Mouse (Mus musculus) intestine, embryonic 16.5 days (tissue): ENCODE results near the gene Rbm5. TPM values are rescaled to one million over a fixed set of nuclear protein-coding genes. Genes with fewer than 3 reads are reported as not detected.

ENCODE experiments used
- ATAC-seq: fragments of 200-750 bp; cut with Nextera tagmentation; 2 replicates; pipeline ENCODE4 v1.8.0; 2017; ENCODE audit warnings: moderate TSS enrichment, moderate library complexity
- H3K27ac ChIP-seq: fragments of 300-500 bp; sonication (generic); 2 replicates; pipeline ENCODE4 v1.5.1; 2014; ENCODE audit warnings: mild to moderate bottlenecking, low read length
- H3K27me3 ChIP-seq: fragments of 300-500 bp; sonication (generic); replicated peaks from 2 replicates; pipeline ENCODE4 v1.6.1; 2014; ENCODE audit warnings: low read length, control low read depth, mixed read lengths; ENCODE audit not compliant: control insufficient read depth, insufficient read depth
- H3K36me3 ChIP-seq: fragments of 300-500 bp; sonication (generic); 2 replicates; pipeline ENCODE4 v1.6.1; 2014; ENCODE audit warnings: low read length, control low read depth; ENCODE audit not compliant: control insufficient read depth, insufficient read depth
- H3K4me1 ChIP-seq: fragments of 300-500 bp; sonication (generic); 2 replicates; pipeline ENCODE4 v1.6.1; 2014; ENCODE audit warnings: low read length, control low read depth, mixed read lengths; ENCODE audit not compliant: control insufficient read depth, insufficient read depth
- H3K4me2 ChIP-seq: fragments of 300-500 bp; sonication (generic); 2 replicates; pipeline ENCODE4 v1.6.1; 2014; ENCODE audit warnings: low read depth, low read length, control low read depth
- H3K4me3 ChIP-seq: fragments of 300-500 bp; sonication (generic); 2 replicates; pipeline ENCODE4 v1.5.1; 2014; ENCODE audit warnings: mild to moderate bottlenecking, low read length
- H3K9ac ChIP-seq: fragments of 300-500 bp; sonication (generic); 2 replicates; pipeline ENCODE4 v1.6.1; 2014; ENCODE audit warnings: low read depth, low read length
- H3K9me3 ChIP-seq: fragments of 300-500 bp; sonication (generic); 2 replicates; pipeline ENCODE4 v1.6.1; 2016; ENCODE audit warnings: low read length, control low read depth; ENCODE audit not compliant: control insufficient read depth
- WGBS: fragments of 180-500 bp; shearing (Covaris S2); extraction: QIAGEN DNeasy Blood & Tissue Kit; methylation state at CpG from one replicate; pipeline ENCODE4 v1.1.7; 2014; 5-methylcytosine and 5-hydroxymethylcytosine counted together
- polyA plus RNA-seq: library from polyadenylated mRNA; unstranded; fragments of >200 nt; fragmentation: Nextera tagmentation; extraction: Ambion mirVana; gene quantifications from 2 replicates; pipeline ENCODE4 v1.2.1, GENCODE M21; 2015

The Rbm5 gene
- 127 and 145 TPM in 2 replicates for polyA plus RNA-seq

DNA sequence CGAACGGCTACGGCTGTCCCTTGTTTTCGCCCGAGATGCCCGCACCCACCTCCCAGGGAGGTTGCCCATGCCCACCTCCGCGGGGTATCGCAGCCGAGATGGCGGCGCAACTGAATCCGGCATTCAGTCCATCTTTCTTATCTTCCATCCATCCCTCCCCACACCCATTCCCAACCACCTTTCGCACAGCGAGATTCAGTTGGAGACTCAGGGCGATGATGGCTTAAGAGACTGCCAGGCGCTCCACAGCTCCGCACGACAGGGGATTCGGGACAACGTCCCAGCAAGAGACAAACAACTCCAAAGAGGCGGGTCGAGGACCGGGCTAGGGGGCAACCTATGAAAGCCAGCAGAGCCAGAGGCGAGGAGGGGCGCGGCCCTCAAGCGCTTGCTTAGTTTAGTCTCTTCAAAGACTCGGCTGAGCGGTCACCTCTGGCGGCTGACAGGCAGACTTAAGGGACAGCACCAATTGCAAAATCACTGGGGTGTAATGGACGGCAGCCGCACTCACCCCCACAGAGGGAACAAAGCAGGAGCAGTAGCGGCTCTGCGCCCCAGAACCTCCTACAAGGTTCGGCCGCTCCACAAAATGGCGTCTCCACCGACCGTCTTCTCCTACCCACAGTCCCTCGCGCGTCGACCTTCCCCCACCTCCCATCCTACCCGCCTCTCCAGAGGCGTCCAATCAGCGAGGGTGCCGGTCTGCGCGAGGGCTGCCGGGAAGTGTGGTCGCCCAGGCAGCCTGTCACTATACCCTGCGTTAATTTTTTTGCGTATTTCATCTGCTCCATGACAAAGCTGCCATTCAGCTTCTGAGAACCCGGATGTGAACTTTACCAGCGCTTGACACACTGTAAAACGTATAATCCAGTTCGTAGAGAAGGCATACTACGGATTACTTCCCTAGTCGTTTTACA, at the start of gene Rbm5:
TSS of gene Rbm5 (minus strand) at position 623 of the 917 bp plus-strand sequence.
- H3K9me3 ChIP-seq: no peaks in the 10 kb centered on the region
- no peaks in the 10 kb centered on the region for H3K27me3 ChIP-seq
- peaks cover 12% of the 10 kb centered on the region for H3K4me1 ChIP-seq
- H3K36me3 ChIP-seq: peaks cover 17% of the 10 kb centered on the region
- ATAC-seq: peak; percentile 100
- under 1% methylated on average over 60 of the region's 60 CpGs for WGBS
- H3K4me3 ChIP-seq: peak within 1 kb of the TSS; percentile 99
- H3K4me2 ChIP-seq: peak within 1 kb of the TSS; percentile 55
- peak within 1 kb of the TSS; percentile 97 for H3K9ac ChIP-seq
- peak within 1 kb of the TSS; percentile 91 for H3K27ac ChIP-seq

DNA sequence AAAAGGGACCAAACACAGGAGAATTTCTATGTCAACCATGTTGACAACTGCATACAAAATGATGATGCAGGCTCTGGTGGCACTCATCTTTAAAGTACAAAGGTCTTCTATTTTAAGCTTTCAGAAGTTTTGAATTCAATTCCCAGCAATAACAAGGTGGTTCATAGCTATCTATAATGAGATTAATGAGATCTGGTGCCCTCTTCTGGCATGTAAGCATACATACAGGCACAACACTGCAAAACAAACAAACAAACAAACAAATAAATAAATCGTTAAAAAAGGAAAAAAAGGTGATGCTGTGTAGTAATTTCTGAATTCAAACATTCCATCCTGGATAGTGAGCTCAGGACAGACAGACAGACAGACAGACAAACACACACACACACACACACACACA, 41.3 kb upstream of the Rbm5 start:
- no peak overlapping the region for H3K9ac ChIP-seq
- 83% methylated on average over 1 of the region's 1 CpGs for WGBS
- no peaks in the 10 kb centered on the region for H3K9me3 ChIP-seq
- H3K4me3 ChIP-seq: no peak overlapping the region
- H3K4me2 ChIP-seq: no peak overlapping the region
- no peak overlapping the region for H3K27ac ChIP-seq
- H3K4me1 ChIP-seq: no peaks in the 10 kb centered on the region
- no peaks in the 10 kb centered on the region for H3K36me3 ChIP-seq
- no peak for ATAC-seq
- no peaks in the 10 kb centered on the region for H3K27me3 ChIP-seq

DNA sequence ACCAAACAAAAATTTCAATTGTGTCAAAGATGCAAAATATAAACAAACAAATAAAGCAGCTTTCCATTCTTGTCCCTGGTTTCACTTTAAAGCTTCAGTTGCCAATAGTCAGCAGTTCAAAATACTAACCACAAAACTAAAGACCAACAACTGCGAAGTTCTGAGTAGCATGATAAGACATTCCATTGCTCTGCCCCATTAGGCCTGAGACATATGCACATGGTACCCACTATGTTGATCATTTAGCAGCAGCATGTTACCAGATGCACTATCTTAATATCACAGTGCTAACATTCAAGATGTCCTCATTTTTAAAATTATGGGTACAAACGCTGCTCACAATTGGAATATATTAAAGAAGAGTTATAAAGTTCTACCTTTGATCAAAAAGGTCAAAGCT, 40.2 kb upstream of the Rbm5 start:
- Histone ChIP-seq H3K27ac (no peak overlapping the region), H3K9me3 (no peaks in the 10 kb centered on the region), H3K36me3 (no peaks in the 10 kb centered on the region), H3K4me3 (no peak overlapping the region), H3K27me3 (no peaks in the 10 kb centered on the region), H3K4me2 (no peak overlapping the region), H3K9ac (no peak overlapping the region), H3K4me1 (no peaks in the 10 kb centered on the region)
- WGBS: 92% methylated on average over 2 of the region's 2 CpGs
- ATAC-seq: no peak

DNA sequence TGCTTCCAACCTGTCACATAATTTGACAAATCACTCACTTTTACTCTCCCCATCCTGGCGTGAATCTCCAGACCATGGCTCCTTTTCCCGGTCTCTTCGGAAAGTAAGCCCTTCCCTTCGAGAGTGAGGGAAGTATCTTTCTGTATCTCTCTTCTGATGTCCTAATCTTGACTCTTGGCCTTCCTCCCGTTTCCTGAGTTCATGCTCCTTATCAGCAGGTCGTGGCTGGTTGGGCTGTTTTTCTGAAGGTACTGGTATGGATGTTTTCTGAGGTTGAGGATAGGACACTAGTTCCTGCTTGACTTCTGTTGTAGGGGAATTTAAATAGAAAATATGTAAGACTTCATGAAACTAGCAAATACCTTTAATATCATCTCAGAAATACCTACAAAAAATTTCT, 20.9 kb upstream of the Rbm5 start:
- WGBS: 85% methylated on average over 6 of the region's 6 CpGs
- H3K36me3 ChIP-seq: peaks cover 14% of the 10 kb centered on the region; the same call in 1 of the 2 replicates
- no peaks in the 10 kb centered on the region for H3K9me3 ChIP-seq

DNA sequence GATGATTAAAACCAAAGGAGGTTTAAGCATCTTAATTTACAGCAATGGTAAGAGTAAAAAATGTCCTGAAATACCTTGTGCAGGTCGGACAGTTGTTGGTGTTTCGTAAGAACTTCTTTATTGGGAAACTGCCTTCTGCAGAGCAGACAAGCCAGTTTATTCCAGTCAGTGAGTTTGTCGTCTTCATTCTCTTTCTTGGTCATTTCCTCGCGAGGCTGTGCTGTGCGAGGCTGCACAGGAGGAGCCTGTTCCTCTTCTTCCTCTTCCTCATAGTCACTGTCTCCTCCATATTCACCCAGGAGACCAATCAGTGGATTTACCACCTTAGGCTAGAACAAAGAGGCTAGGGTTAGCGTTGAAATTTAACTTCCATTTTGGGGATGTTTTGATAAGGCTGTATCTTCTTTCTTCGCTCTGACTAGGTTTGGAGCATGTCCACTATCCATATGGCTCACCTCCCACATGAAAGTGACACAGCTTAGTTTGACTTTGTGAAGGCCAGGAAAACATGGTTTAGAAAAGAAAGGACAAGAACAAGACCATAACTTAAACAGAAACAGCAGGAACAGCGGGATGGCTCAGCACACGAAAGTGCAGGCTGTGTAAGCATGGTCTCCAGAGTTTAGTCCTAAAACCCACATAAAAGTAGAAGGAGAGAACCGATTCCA, 11.9 kb upstream of the Rbm5 start:
- H3K27ac ChIP-seq: no peak overlapping the region
- H3K4me2 ChIP-seq: no peak overlapping the region
- no peaks in the 10 kb centered on the region for H3K4me1 ChIP-seq
- H3K9me3 ChIP-seq: no peaks in the 10 kb centered on the region
- WGBS: 93% methylated on average over 11 of the region's 11 CpGs
- no peak overlapping the region for H3K9ac ChIP-seq
- 0 out of 2 replicates have a peak, but pooled peaks cover 9% of the 10 kb centered on the region for H3K36me3 ChIP-seq
- H3K4me3 ChIP-seq: no peak overlapping the region
- no peak for ATAC-seq
- H3K27me3 ChIP-seq: no peaks in the 10 kb centered on the region

More for the DNA sequence above, 20.9 kb upstream of the Rbm5 start:
- no peaks in the 10 kb centered on the region for H3K27me3 ChIP-seq
- no peak overlapping the region for H3K4me2 ChIP-seq
- no peak for ATAC-seq
- no peaks in the 10 kb centered on the region for H3K4me1 ChIP-seq
- H3K4me3 ChIP-seq: no peak overlapping the region
- no peak overlapping the region for H3K27ac ChIP-seq
- H3K9ac ChIP-seq: no peak overlapping the region

DNA sequence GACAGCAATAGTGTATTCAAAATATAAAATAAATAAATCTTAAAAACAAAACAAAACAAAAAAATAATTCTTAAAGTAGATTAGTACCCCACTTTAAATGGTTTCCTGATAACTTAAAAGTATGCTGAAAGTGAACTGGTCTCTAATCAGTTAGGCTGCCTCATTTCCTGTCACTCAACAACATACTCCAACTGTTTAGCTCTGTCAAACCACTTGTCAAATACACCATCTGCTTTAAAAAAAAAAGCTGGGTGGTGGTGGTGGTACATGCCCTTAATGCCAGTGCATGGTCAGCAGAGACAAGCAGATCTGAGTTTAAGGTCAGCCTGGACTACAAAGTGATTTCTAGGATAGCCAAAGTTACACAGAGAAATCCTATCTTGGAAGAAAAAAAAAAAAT, 6.0 kb upstream of the Rbm5 start:
- no peaks in the 10 kb centered on the region for H3K27me3 ChIP-seq
- peaks cover 8% of the 10 kb centered on the region; the same call in 1 of the 2 replicates for H3K36me3 ChIP-seq
- H3K27ac ChIP-seq: no peak overlapping the region
- ATAC-seq: no peak
- no peak overlapping the region for H3K4me2 ChIP-seq
- H3K4me1 ChIP-seq: no peaks in the 10 kb centered on the region
- H3K9ac ChIP-seq: no peak overlapping the region
- H3K4me3 ChIP-seq: no peak overlapping the region
- no peaks in the 10 kb centered on the region for H3K9me3 ChIP-seq

DNA sequence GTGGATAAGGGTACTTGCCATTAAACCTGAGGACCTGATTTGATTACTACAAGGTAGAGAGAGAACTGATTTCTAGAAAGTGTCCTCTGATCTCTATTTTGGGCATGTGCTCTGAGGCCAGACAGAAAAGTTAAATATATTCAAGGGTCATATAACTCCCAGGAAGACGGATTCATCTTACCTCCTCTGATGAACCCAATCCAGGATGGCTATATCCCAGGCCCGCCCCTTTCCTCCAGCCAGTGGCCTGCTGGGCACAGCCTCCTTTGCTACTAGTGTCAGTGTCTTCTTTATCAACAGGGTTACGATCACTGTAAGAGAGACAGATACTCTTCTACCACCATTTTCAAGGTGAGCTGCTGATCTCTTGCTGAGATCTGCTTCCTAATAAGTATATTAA, 3.6 kb upstream of the Rbm5 start:
- no peak for ATAC-seq
- H3K36me3 ChIP-seq: peaks cover 6% of the 10 kb centered on the region; the same call in 1 of the 2 replicates

DNA sequence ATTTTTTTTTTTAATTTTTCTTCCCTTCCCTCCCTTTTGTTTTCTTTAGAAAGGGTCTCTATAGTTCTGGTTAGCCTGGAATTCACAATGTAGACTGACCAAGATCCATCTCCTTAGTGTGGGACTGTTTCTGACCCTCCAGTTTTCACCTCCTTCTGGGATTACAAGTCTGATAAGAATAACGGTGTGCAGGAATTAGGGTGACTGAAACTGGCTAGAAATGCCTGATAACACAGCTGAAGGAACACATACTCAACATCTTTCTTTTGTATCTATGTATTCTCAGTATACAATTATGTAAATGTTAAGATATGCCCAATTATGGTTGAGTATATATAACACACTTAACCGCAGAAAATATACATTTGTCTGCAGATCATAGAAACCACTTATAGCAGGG, 986 bp upstream of the Rbm5 start:
- Histone ChIP-seq H3K36me3 (peaks cover 16% of the 10 kb centered on the region), H3K9me3 (no peaks in the 10 kb centered on the region), H3K4me3 (no peak overlapping the region), H3K4me2 (no peak overlapping the region), H3K9ac (no peak overlapping the region), H3K4me1 (peaks cover 12% of the 10 kb centered on the region), H3K27me3 (no peaks in the 10 kb centered on the region), H3K27ac (no peak overlapping the region)
- no peak for ATAC-seq
- WGBS: 65% methylated on average over 2 of the region's 2 CpGs

More for the DNA sequence above, 3.6 kb upstream of the Rbm5 start:
- Histone ChIP-seq H3K4me1 (0 out of 2 replicates have a peak, but pooled peaks cover 4% of the 10 kb centered on the region), H3K27ac (no peak overlapping the region), H3K4me2 (no peak overlapping the region), H3K4me3 (no peak overlapping the region), H3K9ac (no peak overlapping the region), H3K27me3 (no peaks in the 10 kb centered on the region), H3K9me3 (no peaks in the 10 kb centered on the region)
- WGBS: 90% methylated on average over 3 of the region's 3 CpGs

DNA sequence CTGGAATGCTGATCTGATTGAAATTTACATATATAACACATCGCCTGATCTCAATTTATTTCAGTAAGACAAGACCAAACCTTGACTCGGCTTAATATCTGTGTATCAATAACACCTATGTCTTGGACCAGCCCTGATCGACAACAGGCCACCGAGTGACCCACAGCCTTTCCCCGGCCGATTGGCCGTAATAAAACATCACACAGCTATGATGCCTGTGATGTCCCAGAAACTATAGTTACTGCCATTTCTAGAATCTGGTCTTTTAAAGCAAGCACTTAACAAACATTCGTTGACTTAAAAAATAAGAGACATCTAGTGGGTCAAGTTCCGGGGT, 791 bp downstream of the Rbm5 start:
- H3K4me3 ChIP-seq: peak overlapping the region; percentile 99
- H3K27me3 ChIP-seq: no peaks in the 10 kb centered on the region
- peak overlapping the region; percentile 50 for H3K4me2 ChIP-seq
- peaks cover 17% of the 10 kb centered on the region for H3K36me3 ChIP-seq
- H3K4me1 ChIP-seq: peaks cover 12% of the 10 kb centered on the region
- 1% methylated on average over 9 of the region's 9 CpGs for WGBS
- peak overlapping the region; percentile 91 for H3K27ac ChIP-seq
- ATAC-seq: no peak
- no peaks in the 10 kb centered on the region for H3K9me3 ChIP-seq
- H3K9ac ChIP-seq: peak overlapping the region; percentile 97
